Mouse (Mus musculus): ENCODE measurements around the gene Arhgef2. TPM values are rescaled to one million over a fixed set of nuclear protein-coding genes. Genes with fewer than 3 reads are reported as not detected.

The Arhgef2 gene
- polyA plus RNA-seq, 1 experiment = 96.1 TPM

DNA sequence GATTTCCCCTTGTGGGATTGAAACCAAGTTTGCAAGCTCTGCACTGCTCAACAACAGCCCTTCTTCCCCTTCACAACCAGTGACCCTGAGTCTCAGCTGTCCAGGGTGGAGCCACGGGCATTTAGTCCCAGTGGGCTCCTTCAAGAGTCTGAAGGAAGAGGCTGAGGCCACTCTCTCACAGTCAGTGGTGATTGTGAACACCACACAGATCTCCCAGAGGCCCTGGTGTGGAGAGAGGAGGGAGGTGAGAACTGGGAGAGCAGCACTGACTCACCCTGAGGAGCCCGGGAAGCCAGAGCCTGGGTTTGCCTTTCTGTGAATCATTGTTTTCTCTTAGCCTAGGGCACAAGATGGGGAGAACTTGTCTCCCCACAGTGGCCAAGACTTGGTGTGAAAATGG is 19.2 kb downstream of the Arhgef2 start:
- H3K4me3 ChIP-seq (replicated peaks; ENCODE audit: control insufficient read depth, low read depth, low read length) = no peak overlapping the region
- no peak for TF ChIP-seq POLR2A (IDR thresholded peaks at IDR 0.05; ENCODE audit: borderline replicate concordance, control insufficient read depth, low read depth, low read length)
- TF ChIP-seq CTCF (IDR thresholded peaks at IDR 0.05; ENCODE audit: control insufficient read depth, insufficient read depth, low read length) = no peak
- 0 out of 2 replicates have a peak overlapping the region, but pooled peaks have one; percentile 2 for H3K27ac ChIP-seq (ENCODE audit: control insufficient read depth, insufficient read depth, low read depth, low read length, poor library complexity)
- peaks cover 5% of the 10 kb centered on the region; the same call in 1 of the 2 replicates for H3K4me1 ChIP-seq (ENCODE audit: control insufficient read depth, insufficient read depth, low read length)
- 16% methylated on average over 2 of the region's 2 CpGs for WGBS

DNA sequence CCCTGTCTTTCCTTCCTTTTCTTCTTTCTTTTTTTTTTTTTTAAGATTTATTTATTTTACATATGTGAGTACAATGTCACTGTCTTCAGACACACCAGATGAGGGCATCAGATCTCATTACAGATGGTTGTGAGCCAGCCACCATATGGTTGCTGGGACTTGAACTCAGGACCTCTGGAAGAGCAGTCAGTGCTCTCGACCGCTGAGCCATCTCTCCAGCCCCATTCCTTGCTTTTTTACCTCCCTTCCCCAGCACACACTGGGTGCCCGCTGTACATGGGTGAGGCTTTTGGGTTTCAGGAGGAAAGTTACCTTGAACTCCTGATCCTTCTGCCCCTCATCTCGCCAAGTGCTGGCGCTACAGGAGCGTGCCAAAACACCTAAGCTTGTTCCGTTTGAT is 19.8 kb downstream of the Arhgef2 start:
- TF ChIP-seq CTCF (IDR thresholded peaks at IDR 0.05; ENCODE audit: control insufficient read depth, insufficient read depth, low read length) = no peak
- TF ChIP-seq POLR2A (IDR thresholded peaks at IDR 0.05; ENCODE audit: borderline replicate concordance, control insufficient read depth, low read depth, low read length) = no peak
- no peak overlapping the region for H3K4me3 ChIP-seq (replicated peaks; ENCODE audit: control insufficient read depth, low read depth, low read length)
- H3K4me1 ChIP-seq (ENCODE audit: control insufficient read depth, insufficient read depth, low read length) = peaks cover 5% of the 10 kb centered on the region; the same call in 1 of the 2 replicates
- 71% methylated on average over 7 of the region's 7 CpGs for WGBS
- no peak overlapping the region for H3K27ac ChIP-seq (ENCODE audit: control insufficient read depth, insufficient read depth, low read depth, low read length, poor library complexity)

GRCm38 (mm10) chr3:88626316-88626715 is 20.6 kb downstream of the Arhgef2 start:
- Histone ChIP-seq H3K4me3 (replicated peaks; ENCODE audit: control insufficient read depth, low read depth, low read length) (no peak overlapping the region), H3K4me1 (ENCODE audit: control insufficient read depth, insufficient read depth, low read length) (peaks cover 5% of the 10 kb centered on the region; the same call in 1 of the 2 replicates), H3K27ac (ENCODE audit: control insufficient read depth, insufficient read depth, low read depth, low read length, poor library complexity) (no peak overlapping the region)
- no peak for TF ChIP-seq CTCF (IDR thresholded peaks at IDR 0.05; ENCODE audit: control insufficient read depth, insufficient read depth, low read length)
- TF ChIP-seq POLR2A (IDR thresholded peaks at IDR 0.05; ENCODE audit: borderline replicate concordance, control insufficient read depth, low read depth, low read length) = no peak
- 53% methylated on average over 7 of the region's 7 CpGs for WGBS

DNA sequence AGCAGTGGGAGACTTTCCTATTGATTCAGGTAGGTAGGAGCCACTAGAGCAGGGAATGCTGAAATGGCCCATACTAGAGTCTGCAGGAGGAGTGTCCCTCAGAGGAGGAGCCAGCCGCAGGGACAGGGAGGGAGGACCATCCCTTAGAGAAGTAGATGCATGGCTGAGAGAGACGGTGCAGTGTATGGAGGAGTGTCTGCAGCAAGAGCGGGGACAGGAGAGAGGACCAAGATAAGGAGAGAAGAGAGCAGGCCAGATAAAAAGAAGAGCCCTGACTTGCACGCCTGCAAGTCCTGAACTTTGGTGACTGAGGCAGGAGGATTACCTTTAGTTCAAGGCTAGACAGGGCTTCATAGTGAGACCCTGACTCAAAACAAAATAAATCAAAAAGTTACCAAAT is 21.3 kb downstream of the Arhgef2 start:
- Histone ChIP-seq H3K27ac (ENCODE audit: control insufficient read depth, insufficient read depth, low read depth, low read length, poor library complexity) (no peak overlapping the region), H3K4me1 (ENCODE audit: control insufficient read depth, insufficient read depth, low read length) (peaks cover 5% of the 10 kb centered on the region; the same call in 1 of the 2 replicates)
- WGBS = 18% methylated on average over 4 of the region's 4 CpGs

GRCm38 (mm10) chr3:88627535-88627934 is 21.8 kb downstream of the Arhgef2 start:
- peaks cover 5% of the 10 kb centered on the region; the same call in 1 of the 2 replicates for H3K4me1 ChIP-seq (ENCODE audit: control insufficient read depth, insufficient read depth, low read length)
- TF ChIP-seq CTCF (IDR thresholded peaks at IDR 0.05; ENCODE audit: control insufficient read depth, insufficient read depth, low read length) (no peak), POLR2A (IDR thresholded peaks at IDR 0.05; ENCODE audit: borderline replicate concordance, control insufficient read depth, low read depth, low read length) (no peak)
- H3K4me3 ChIP-seq (replicated peaks; ENCODE audit: control insufficient read depth, low read depth, low read length) = no peak overlapping the region
- no peak overlapping the region for H3K27ac ChIP-seq (ENCODE audit: control insufficient read depth, insufficient read depth, low read depth, low read length, poor library complexity)
- 43% methylated on average over 2 of the region's 2 CpGs for WGBS

More for the DNA sequence above, 21.3 kb downstream of the Arhgef2 start:
- H3K4me3 ChIP-seq (replicated peaks; ENCODE audit: control insufficient read depth, low read depth, low read length) = no peak overlapping the region
- TF ChIP-seq CTCF (IDR thresholded peaks at IDR 0.05; ENCODE audit: control insufficient read depth, insufficient read depth, low read length) (no peak), POLR2A (IDR thresholded peaks at IDR 0.05; ENCODE audit: borderline replicate concordance, control insufficient read depth, low read depth, low read length) (no peak)

DNA sequence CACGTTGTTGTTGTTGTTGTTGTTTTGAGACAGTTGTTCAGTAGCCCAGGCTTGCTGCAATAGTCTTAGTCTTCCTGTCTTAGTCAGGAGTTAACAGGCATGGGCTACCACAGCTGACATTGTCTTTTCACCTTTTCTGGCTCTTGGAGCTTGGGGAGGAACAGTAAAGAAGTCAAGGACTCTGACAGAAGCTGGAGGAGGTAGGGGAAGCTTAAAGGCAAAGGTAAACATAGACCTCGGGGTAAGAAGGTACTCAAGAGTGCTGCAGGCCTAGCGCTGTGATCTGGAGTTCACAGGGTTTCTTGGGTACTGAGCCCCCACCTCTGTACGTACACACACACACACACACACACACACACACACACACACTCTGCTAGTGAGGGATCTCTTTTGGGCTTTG is 23.0 kb downstream of the Arhgef2 start:
- 48% methylated on average over 4 of the region's 4 CpGs for WGBS
- no peak for TF ChIP-seq POLR2A (IDR thresholded peaks at IDR 0.05; ENCODE audit: borderline replicate concordance, control insufficient read depth, low read depth, low read length)
- TF ChIP-seq CTCF (IDR thresholded peaks at IDR 0.05; ENCODE audit: control insufficient read depth, insufficient read depth, low read length) = no peak
- Histone ChIP-seq H3K4me3 (replicated peaks; ENCODE audit: control insufficient read depth, low read depth, low read length) (no peak overlapping the region), H3K27ac (ENCODE audit: control insufficient read depth, insufficient read depth, low read depth, low read length, poor library complexity) (no peak overlapping the region), H3K4me1 (ENCODE audit: control insufficient read depth, insufficient read depth, low read length) (peaks cover 5% of the 10 kb centered on the region; the same call in 1 of the 2 replicates)

GRCm38 (mm10) chr3:88629244-88629643 is 23.5 kb downstream of the Arhgef2 start:
- 74% methylated on average over 13 of the region's 13 CpGs for WGBS
- TF ChIP-seq POLR2A (IDR thresholded peaks at IDR 0.05; ENCODE audit: borderline replicate concordance, control insufficient read depth, low read depth, low read length) (no peak), CTCF (IDR thresholded peaks at IDR 0.05; ENCODE audit: control insufficient read depth, insufficient read depth, low read length) (no peak)
- Histone ChIP-seq H3K4me3 (replicated peaks; ENCODE audit: control insufficient read depth, low read depth, low read length) (no peak overlapping the region), H3K4me1 (ENCODE audit: control insufficient read depth, insufficient read depth, low read length) (peaks cover 5% of the 10 kb centered on the region; the same call in 1 of the 2 replicates), H3K27ac (ENCODE audit: control insufficient read depth, insufficient read depth, low read depth, low read length, poor library complexity) (no peak overlapping the region)

GRCm38 (mm10) chr3:88630018-88630417 is 24.3 kb downstream of the Arhgef2 start:
- TF ChIP-seq CTCF (IDR thresholded peaks at IDR 0.05; ENCODE audit: control insufficient read depth, insufficient read depth, low read length) = no peak
- TF ChIP-seq POLR2A (IDR thresholded peaks at IDR 0.05; ENCODE audit: borderline replicate concordance, control insufficient read depth, low read depth, low read length) = no peak
- Histone ChIP-seq H3K4me3 (replicated peaks; ENCODE audit: control insufficient read depth, low read depth, low read length) (no peak overlapping the region), H3K4me1 (ENCODE audit: control insufficient read depth, insufficient read depth, low read length) (peaks cover 5% of the 10 kb centered on the region; the same call in 1 of the 2 replicates), H3K27ac (ENCODE audit: control insufficient read depth, insufficient read depth, low read depth, low read length, poor library complexity) (no peak overlapping the region)
- WGBS = 81% methylated on average over 9 of the region's 9 CpGs

Data from bone marrow, adult 2 months (tissue).